Mouse (Mus musculus): ENCODE data around the gene Chrnb4.

GRCm38 (mm10) chr9:55083154-55083913, 34.8 kb upstream of the Chrnb4 start:
- TF ChIP-seq CTCF (IDR thresholded peaks at IDR 0.05; ENCODE audit: low read depth, low read length) (no peak), GATA1 (IDR thresholded peaks at IDR 0.05; ENCODE audit: borderline replicate concordance, low read length) (no peak)
